Mouse (Mus musculus) lung, adult 2 months (tissue): ENCODE measurements at regions not wholly inside any gene's neighbourhood (a gene's known extent, or its start where the extent isn't known, plus 50 kb on each side); places are given as distances from the start of the nearest gene placed in this dataset.

Experiments used
- CTCF ChIP-seq: fragments of 200-500 bp; IDR thresholded peaks from 2 replicates; pipeline ENCODE4 v1.5.1; 2011; ENCODE audit warnings: mild to moderate bottlenecking, low read length, control low read depth; ENCODE audit not compliant: insufficient read depth
- POLR2A ChIP-seq: fragments of 200-500 bp; IDR thresholded peaks from 2 replicates; pipeline ENCODE4 v1.6.1; 2011; ENCODE audit warnings: low read depth, mild to moderate bottlenecking, control low read depth, low read length, borderline replicate concordance; ENCODE audit errors: extremely low read depth

DNA sequence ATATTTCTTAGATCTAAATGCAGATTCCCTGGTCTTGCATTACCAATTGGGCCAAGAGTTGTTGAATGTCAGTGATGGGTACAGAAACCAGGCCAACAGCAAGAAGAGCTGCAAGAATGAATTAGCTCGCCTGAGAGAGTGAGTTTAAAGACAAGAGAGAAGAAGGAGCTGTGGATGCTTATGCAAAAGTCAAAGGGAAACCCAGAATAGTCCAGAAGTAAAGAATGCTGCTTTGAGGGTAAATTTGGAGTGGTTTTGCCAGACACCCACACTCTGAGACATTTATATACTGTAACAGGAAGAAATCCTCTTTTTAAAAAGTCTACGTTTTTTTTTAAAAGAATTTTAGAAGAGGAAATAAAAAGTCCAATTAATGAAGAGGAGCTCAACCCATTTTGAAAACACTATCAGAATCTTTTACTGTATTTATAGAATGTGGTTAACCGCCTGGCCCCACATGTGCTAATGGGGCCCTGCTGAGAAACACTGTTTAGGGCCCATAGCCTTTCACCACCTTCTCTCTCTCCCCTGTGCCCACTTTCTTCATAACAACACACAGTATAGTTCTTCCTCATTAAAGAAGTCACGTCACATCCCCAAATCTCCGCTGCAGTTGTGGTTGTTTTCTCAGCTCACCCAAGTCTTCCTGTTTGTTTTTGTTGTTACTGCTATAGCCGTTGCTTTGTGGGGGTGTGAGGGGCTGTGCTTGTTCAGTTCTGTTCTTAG is 158.0 kb upstream of the Cited2 start:
- no peak for TF ChIP-seq CTCF
- TF ChIP-seq POLR2A: no peak
